Mouse (Mus musculus): ENCODE measurements around the gene Vmo1. TPM values are rescaled to one million over a fixed set of nuclear protein-coding genes. Genes with fewer than 3 reads are reported as not detected.
"Not testable (repeated sequence)": the region's sequence is repeated elsewhere in the genome, so short reads cannot be mapped to it uniquely, and the experiment has no call there.

Vmo1 gene
- total RNA-seq, 2 experiments from 2014 or later: not detected

DNA sequence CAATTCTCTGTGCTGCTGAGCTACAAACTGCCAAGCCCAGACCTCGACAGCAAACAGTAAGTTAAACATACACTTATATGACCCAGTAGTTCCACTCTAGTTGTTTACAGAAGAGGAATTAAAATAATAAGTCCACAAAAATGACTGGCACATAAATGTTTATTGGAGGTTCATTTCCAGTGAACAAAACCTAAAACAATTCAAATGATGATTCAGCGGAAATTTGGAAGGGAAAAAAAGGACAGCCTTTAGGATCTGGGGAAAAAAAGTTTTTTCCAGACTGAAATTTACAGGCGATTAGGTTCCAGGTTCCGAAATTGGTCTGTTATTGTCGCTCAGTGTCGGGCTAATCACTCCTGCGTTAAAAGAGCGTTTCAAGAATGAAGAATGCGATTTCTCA, 25.0 kb upstream of the Vmo1 start:
- Histone ChIP-seq H3K4me3 (peak overlapping the region; percentile 78), H3K27ac (peak overlapping the region; percentile 83)
- no peak for TF ChIP-seq CTCF (conservative IDR thresholded peaks at IDR 0.05)
- DNase-seq (ENCODE audit: low spot score in 2 of 2): no peak

DNA sequence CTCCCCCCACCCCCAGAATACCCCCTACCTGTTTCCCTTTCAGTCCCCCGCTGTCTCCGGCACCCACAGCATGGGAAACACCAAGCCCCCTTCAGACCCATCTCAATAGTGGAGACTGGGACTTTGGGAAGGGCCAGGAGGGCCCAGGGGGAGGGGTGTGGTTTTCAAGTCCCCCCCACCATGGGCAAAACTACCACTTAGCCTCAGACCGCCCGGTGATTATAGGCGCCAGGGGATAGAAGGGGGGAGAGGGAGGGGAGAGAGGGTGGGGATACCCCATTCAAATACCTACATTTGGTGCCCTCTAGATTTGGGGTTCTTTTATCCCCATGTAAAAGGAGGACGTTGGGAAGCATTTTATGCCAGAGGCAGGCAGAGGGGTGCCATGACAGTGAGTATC, 18.4 kb upstream of the Vmo1 start, which contains the start of gene Gm40193:
TSS of gene Gm40193 (minus strand) at position 101 of the 400 bp plus-strand sequence.
- Histone ChIP-seq H3K4me3 (no peak within 1 kb of the TSS), H3K27ac (no peak within 1 kb of the TSS)
- no peak for DNase-seq (ENCODE audit: low spot score in 2 of 2)
- no peak for TF ChIP-seq CTCF (conservative IDR thresholded peaks at IDR 0.05)

DNA sequence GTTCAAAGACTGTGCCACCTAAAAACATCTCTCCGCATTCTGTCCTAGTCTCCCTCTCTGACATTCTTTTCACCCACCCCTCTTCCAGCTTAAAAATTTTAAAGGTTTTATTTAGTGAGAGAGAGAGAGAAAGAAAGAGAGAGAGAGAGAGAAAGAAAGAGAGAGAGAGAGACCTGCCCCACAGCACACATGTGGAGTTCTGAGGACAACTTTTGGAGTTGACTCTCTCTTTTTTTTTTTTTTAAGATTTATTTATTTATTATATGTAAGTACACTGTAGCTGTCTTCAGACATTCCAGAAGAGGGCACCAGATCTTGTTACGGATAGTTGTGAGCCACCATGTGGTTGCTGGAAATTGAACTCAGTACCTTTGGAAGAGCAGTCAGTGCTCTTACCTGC, 16.6 kb upstream of the Vmo1 start:
- not testable (repeated sequence) for H3K27ac ChIP-seq; DNase-seq (ENCODE audit: low spot score in 2 of 2); H3K4me3 ChIP-seq
- peak; percentile 45 for TF ChIP-seq CTCF (conservative IDR thresholded peaks at IDR 0.05)

DNA sequence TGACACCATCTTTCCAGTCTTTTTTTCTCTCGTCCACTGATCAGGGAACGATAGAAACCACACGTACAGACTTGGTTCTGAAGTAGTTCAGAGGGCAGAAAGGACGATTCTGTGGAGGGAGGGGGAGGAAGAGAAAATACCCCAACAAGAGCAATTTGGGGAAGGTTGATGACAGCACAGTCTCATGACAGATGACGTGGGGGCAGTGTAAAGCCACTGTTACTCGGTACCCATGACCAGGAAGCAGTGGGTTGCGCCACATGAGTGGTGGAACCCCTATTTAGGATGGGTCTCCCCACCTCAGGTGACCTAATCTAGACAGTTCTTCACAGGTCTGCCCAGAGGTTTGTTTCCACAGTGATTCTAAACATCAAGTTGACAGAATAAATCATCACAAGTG, 14.2 kb upstream of the Vmo1 start:
- Histone ChIP-seq H3K27ac (no peak overlapping the region), H3K4me3 (no peak overlapping the region)
- DNase-seq (ENCODE audit: low spot score in 2 of 2): no peak
- no peak for TF ChIP-seq CTCF (conservative IDR thresholded peaks at IDR 0.05)

DNA sequence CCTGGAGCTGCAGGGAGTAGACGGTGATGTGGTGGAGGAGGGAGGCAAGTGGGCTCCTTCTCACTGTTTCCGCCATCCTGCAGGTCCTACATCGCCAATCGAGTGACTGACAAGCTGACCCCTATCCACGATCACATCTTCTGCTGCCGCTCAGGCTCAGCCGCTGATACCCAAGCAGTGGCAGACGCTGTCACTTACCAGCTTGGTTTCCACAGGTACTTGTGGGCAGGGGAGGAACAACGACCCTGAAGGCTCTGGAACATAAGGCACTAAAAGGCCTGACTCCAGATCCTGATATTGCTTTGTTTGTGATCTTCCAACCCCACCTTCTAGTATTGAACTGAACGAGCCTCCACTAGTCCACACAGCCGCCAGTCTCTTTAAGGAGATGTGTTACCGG, 11.8 kb upstream of the Vmo1 start:
- TF ChIP-seq CTCF (conservative IDR thresholded peaks at IDR 0.05): no peak
- H3K4me3 ChIP-seq: peak overlapping the region; percentile 75; the same call in 1 of the 2 replicates
- no peak overlapping the region for H3K27ac ChIP-seq
- DNase-seq (ENCODE audit: low spot score in 2 of 2): no peak

DNA sequence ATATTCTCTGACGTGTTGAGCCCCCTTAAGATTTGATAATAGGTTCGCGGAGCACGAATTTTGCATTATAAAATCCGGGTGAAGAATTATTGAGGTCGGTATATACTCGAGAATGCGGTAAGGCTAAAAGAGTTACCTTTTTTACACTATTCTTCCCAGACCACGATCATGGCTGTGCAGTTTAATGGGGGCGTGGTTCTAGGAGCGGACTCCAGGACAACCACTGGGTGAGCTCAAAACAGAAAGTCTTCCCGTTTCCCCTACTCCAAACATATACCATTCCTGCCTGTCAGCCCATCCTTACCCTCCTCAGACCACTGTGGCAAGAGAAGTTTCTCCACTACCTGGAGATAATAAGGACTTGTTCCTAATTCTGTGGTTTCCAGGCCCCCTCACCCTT, 11.3 kb upstream of the Vmo1 start:
- no peak for DNase-seq (ENCODE audit: low spot score in 2 of 2)
- peak overlapping the region; percentile 75 for H3K4me3 ChIP-seq
- no peak for TF ChIP-seq CTCF (conservative IDR thresholded peaks at IDR 0.05)
- H3K27ac ChIP-seq: peak overlapping the region; percentile 84

DNA sequence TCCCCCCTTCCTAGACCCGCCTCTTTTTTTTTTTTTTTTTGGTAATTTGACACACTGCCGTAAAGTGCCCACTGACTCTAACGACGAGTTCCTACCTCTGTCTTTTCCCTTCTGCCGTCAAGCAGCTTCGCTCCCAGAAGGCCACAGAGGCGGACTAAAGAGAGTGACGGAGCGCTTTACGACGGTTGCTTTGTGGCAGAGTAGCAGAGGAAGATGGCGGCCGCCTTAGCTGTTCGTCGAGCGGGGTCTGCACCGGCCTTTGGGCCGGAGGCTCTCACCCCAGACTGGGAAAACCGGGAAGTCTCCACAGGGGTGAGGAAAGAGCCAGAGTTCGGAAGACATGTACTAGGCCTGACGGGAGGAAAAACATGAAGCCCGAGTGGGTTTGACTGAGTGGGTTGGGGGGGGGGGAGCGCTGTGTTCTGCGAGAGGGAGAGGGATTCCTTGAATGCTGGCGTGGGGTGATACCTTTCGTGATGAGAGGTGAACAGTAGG, 10.8 kb upstream of the Vmo1 start, which contains the start of gene Psmb6:
TSS of gene Psmb6 (plus strand) at position 184 of the 495 bp plus-strand sequence.
- DNase-seq (ENCODE audit: low spot score in 2 of 2): peak; percentile 88 to 96
- H3K4me3 ChIP-seq: peak within 1 kb of the TSS; percentile 75
- H3K27ac ChIP-seq: peak within 1 kb of the TSS; percentile 84
- no peak for TF ChIP-seq CTCF (conservative IDR thresholded peaks at IDR 0.05)

DNA sequence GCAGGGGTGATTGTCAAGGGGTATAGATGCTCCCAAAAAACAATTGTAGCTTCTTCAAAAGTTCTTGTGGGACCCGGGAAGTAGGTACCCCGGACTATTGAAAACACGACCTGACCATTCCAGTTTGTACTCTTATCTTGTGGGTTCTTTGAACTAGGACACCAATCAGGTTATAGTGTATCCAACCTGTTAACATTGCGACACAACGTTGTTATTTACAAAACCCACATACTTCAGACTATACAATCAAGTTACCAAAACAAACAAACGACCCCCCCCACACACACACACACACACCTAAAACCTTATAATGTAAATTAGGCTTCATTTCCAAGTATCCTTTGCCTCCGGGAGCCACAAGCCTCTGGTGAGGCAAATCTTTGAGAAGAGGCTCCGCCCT, 10.4 kb upstream of the Vmo1 start:
- DNase-seq (ENCODE audit: low spot score in 2 of 2): no peak
- peak overlapping the region; percentile 36; the same call in 1 of the 2 replicates for H3K27ac ChIP-seq
- H3K4me3 ChIP-seq: peak overlapping the region; percentile 75
- TF ChIP-seq CTCF (conservative IDR thresholded peaks at IDR 0.05): no peak

DNA sequence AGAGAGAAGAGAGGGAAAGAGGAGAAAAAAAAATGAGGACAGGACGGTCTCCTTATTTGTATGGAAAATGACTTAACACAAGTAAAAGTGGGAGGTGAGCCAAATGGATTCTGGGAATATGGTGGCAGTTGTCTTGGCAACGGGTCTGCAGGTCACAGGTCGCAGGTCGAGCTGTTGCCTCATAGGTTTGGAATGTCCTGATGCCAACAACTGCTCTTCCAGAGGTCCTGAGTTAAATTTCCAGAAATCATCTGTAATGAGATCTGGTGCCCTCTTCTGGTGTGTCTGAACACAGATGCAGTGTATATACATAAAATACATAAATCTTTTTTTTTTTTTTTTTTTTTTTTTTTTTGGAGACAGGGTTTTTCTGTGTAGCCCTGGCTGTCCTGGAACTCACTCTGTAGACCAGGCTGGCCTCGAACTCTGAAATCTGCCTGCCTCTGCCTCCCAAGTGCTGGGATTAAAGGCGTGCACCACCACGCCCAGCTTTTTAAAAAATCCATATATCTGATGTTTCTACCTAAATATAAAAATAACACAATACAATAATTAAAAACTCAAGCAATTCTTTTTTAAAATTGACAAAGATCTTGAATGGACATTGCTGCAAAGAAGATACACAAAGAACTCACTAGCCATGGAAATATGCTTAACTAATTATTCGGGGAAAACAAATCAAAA, 9.0 kb upstream of the Vmo1 start:
- DNase-seq (ENCODE audit: low spot score in 2 of 2); H3K27ac ChIP-seq; H3K4me3 ChIP-seq: not testable (repeated sequence)
- TF ChIP-seq CTCF (conservative IDR thresholded peaks at IDR 0.05): peak; percentile 47

DNA sequence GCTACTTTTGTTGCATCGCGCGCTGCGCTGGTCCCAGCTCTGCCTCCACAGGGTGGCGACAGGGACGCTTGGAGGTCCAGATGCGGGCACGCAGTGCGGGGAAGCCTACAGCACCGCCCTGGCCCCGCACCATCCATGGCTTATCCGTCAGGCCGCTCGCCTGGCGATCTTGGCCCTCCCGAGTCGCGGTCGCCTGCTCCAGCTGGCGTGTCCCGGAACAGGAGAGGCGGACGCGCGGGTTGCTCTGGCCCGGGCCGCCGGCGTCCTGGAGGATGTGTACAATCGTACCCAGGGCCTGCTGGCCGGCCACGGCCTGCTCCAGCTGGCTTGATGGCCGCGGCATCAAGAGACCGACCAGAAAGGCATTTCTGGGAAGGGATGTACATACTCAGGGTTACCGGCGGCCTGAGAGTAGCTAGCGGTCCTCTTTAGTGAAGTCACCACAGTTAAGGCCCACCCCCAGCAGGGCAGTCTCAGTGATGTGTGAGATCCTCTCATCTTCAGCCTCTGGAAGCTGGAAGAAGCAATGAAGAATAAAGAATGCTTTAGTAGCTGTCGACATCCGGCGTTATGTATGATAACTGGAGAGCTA, 5.9 kb upstream of the Vmo1 start:
- Histone ChIP-seq H3K4me3 (peak overlapping the region; percentile 42), H3K27ac (peak overlapping the region; percentile 65; the same call in 1 of the 2 replicates)
- no peak for DNase-seq (ENCODE audit: low spot score in 2 of 2)
- peak; percentile 49 for TF ChIP-seq CTCF (conservative IDR thresholded peaks at IDR 0.05)

DNA sequence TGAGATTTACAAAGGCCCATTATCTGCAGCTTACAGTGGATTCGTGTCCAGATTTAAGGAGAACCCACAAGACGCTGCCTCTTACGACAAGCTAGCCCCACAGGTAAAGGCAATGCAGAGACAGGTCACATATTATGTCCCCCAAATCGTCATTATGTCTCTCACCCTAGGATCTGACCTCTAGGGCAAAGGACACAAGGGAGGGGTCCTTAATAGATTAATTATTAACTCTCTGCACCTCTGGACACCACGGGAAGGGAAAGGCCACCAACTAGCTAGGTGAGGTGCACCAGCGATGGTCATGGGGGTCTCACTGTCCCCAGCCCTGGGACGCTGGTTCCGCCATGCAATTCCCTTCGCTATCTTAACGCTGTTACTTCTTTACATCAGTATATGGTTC, 4.5 kb upstream of the Vmo1 start, which contains the start of gene Gltpd2:
TSS of gene Gltpd2 (plus strand) at position 274 of the 400 bp plus-strand sequence.
- H3K4me3 ChIP-seq: peak within 1 kb of the TSS; percentile 42

DNA sequence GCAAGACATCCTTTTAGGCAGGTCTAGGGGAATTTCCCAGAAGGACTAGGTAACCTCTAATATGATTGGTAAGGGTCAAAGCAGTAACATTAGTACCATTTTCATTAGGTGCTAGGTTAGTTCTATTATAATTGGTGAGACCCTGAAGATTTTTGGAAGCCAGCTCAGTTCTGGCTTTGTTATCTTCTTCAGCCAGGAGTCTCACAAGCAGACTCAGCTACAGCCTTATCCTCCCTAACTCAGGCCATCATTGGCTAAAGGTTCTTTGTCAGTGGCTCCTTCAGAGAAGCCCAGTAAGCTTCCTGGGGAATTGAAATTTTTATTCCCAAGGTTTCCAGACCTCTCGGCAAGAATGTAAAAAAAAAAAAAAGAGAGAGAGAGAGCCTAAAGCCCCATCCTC, 4.0 kb upstream of the Vmo1 start:
- Histone ChIP-seq H3K27ac (no peak overlapping the region), H3K4me3 (no peak overlapping the region)
- no peak for TF ChIP-seq CTCF (conservative IDR thresholded peaks at IDR 0.05)
- DNase-seq (ENCODE audit: low spot score in 2 of 2): no peak

More for the DNA sequence above, 4.5 kb upstream of the Vmo1 start, which contains the start of gene Gltpd2:
- DNase-seq (ENCODE audit: low spot score in 2 of 2): no peak
- peak within 1 kb of the TSS; percentile 65; the same call in 1 of the 2 replicates for H3K27ac ChIP-seq
- TF ChIP-seq CTCF (conservative IDR thresholded peaks at IDR 0.05): no peak

DNA sequence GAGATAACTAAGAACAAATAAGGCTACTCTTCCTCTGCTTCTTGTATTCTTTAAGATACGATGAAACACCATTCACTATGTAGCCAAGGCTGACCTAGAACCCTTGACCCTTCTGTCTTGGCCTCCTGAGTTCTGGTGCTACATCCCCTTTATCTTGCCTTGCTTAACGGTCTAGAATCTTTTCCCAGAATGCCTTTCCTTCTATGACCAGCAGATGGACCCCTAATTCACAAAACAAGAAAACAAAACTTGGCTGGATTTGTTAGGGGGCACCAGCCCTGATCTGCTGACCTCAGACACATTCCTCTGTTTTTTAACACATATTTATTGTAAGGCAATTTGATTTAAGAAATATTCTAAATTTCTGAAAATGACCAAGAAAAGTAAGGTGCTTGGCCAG, 1.9 kb upstream of the Vmo1 start:
- Histone ChIP-seq H3K4me3 (no peak overlapping the region), H3K27ac (no peak overlapping the region)
- DNase-seq (ENCODE audit: low spot score in 2 of 2): peak in 1 of 2 experiments; percentile 58
- peak; percentile 89 for TF ChIP-seq CTCF (conservative IDR thresholded peaks at IDR 0.05)

All from layer of hippocampus, adult 2 months (tissue).